Mouse (Mus musculus) ES-Bruce4 (cell line): ENCODE measurements around the gene Bdh2.

Source experiments
- CTCF ChIP-seq: IDR thresholded peaks from one replicate; pipeline ENCODE4 v1.8.1; 2011; ENCODE audit warnings: low read depth, low read length
- EP300 ChIP-seq: IDR thresholded peaks from 2 replicates; pipeline ENCODE4 v1.6.1; 2011; ENCODE audit warnings: low read depth, low read length; ENCODE audit not compliant: insufficient read depth
- POLR2A ChIP-seq: IDR thresholded peaks from one replicate; pipeline ENCODE4 v1.8.1; 2011; ENCODE audit warnings: low read length; ENCODE audit not compliant: insufficient read depth

- TF ChIP-seq POLR2A (no peak), CTCF (no peak), EP300 (no peak)
Observed at GRCm38 (mm10) chr3:135298560-135298959, 17.5 kb downstream of the Bdh2 start.
